In genomic region chr17:47925988-47926387, GRCm38 (mm10) we compare ENCODE assay signal across 8 mouse cellular contexts. TPM values are rescaled to one million over a fixed set of nuclear protein-coding genes. Genes with fewer than 3 reads are reported as not detected.
A peak's percentile ranks its signal among the peaks of the same experiment; 100 is the strongest.
DNase-seq lines count a peak whose midpoint lies in the region; ATAC-seq and TF ChIP-seq lines count a peak whose summit lies in the region.

No protein-coding gene starts in this region.

- no peak overlapping the region for H3K9ac ChIP-seq in heart, embryonic 11.5 days (ENCODE audit: low read depth, low read length)
- H3K9ac ChIP-seq in liver, adult 2 months (ENCODE audit: low read depth, low read length) = no peak overlapping the region
- H3K9ac ChIP-seq in stomach, postnatal 0 days (ENCODE audit: low read length) = no peak overlapping the region

- peaks cover 20% of the 10 kb centered on the region for H3K4me1 ChIP-seq in heart, embryonic 11.5 days (ENCODE audit: control insufficient read depth, insufficient read depth, low read length)
- H3K4me1 ChIP-seq in liver, adult 2 months (ENCODE audit: control insufficient read depth, insufficient read depth, low read length) = peaks cover 6% of the 10 kb centered on the region
- H3K4me1 ChIP-seq in stomach, postnatal 0 days (replicated peaks; ENCODE audit: control insufficient read depth, insufficient read depth) = 0 out of 2 replicates have a peak, but pooled peaks cover 3% of the 10 kb centered on the region

- TF ChIP-seq EP300 in stomach, postnatal 0 days (optimal IDR thresholded peaks at IDR 0.05) = no peak

- H3K9me3 ChIP-seq in heart, embryonic 11.5 days (replicated peaks; ENCODE audit: control insufficient read depth, low read length) = no peaks in the 10 kb centered on the region
- H3K9me3 ChIP-seq in stomach, postnatal 0 days (ENCODE audit: control insufficient read depth, low read length) = no peaks in the 10 kb centered on the region

- no peak for TF ChIP-seq POLR2A in liver, adult 2 months (IDR thresholded peaks at IDR 0.05; ENCODE audit: extremely low read depth, insufficient read depth, low read length)

- H3K4me3 ChIP-seq in heart, embryonic 11.5 days (ENCODE audit: low read depth, low read length) = peak overlapping the region; percentile 93; the same call in 1 of the 2 replicates
- no peak overlapping the region for H3K4me3 ChIP-seq in liver, adult 2 months (ENCODE audit: insufficient read depth, low read depth, low read length)
- H3K4me3 ChIP-seq in stomach, postnatal 0 days (ENCODE audit: low read depth, low read length) = no peak overlapping the region

- H3K27me3 ChIP-seq in heart, embryonic 11.5 days (ENCODE audit: control insufficient read depth, insufficient read depth, low read length) = no peaks in the 10 kb centered on the region
- H3K27me3 ChIP-seq in liver, adult 2 months (ENCODE audit: control insufficient read depth, insufficient read depth, low read length) = no peaks in the 10 kb centered on the region
- H3K27me3 ChIP-seq in stomach, postnatal 0 days (ENCODE audit: control insufficient read depth, insufficient read depth, low read length) = no peaks in the 10 kb centered on the region

- H3K79me2 ChIP-seq in liver, adult 2 months (ENCODE audit: control insufficient read depth, insufficient read depth, low read length) = peaks cover 7% of the 10 kb centered on the region; the same call in 1 of the 2 replicates

- no peak overlapping the region for H3K27ac ChIP-seq in heart, embryonic 11.5 days (ENCODE audit: low read depth, low read length)
- no peak overlapping the region for H3K27ac ChIP-seq in liver, adult 2 months (replicated peaks; ENCODE audit: insufficient read depth, low read depth, low read length)
- H3K27ac ChIP-seq in stomach, postnatal 0 days (replicated peaks) = no peak overlapping the region

- peak overlapping the region; percentile 97 for H3K4me2 ChIP-seq in heart, embryonic 11.5 days
- H3K4me2 ChIP-seq in stomach, postnatal 0 days (replicated peaks; ENCODE audit: low read depth) = peak overlapping the region; percentile 90; the same call in 1 of the 2 replicates

- 32% methylated on average over 10 of the region's 10 CpGs for WGBS in heart, embryonic 11.5 days (ENCODE audit: insufficient replicate concordance)
- 26% methylated on average over 10 of the region's 10 CpGs for WGBS in liver, adult 2 months
- WGBS in stomach, postnatal 0 days = 43% methylated on average over 10 of the region's 10 CpGs

- no peaks in the 10 kb centered on the region for H3K36me3 ChIP-seq in heart, embryonic 11.5 days (ENCODE audit: control insufficient read depth, insufficient read depth, low read length)
- no peaks in the 10 kb centered on the region for H3K36me3 ChIP-seq in liver, adult 2 months (ENCODE audit: control insufficient read depth, insufficient read depth, low read length)
- no peaks in the 10 kb centered on the region for H3K36me3 ChIP-seq in stomach, postnatal 0 days (ENCODE audit: control insufficient read depth, insufficient read depth, low read length)

- no peak for TF ChIP-seq CTCF in liver, adult 2 months (IDR thresholded peaks at IDR 0.05; ENCODE audit: low read depth, low read length)
- TF ChIP-seq CTCF in stomach, postnatal 0 days (IDR thresholded peaks at IDR 0.05; ENCODE audit: low read depth) = no peak

- no peak for ATAC-seq in heart, embryonic 11.5 days (replicated peaks; ENCODE audit: insufficient number of reproducible peaks, low FRiP score, low TSS enrichment)
- no peak for ATAC-seq in stomach, postnatal 0 days (ENCODE audit: low FRiP score, low TSS enrichment)

- DNase-seq in heart, adult 18-20 months = no peak
- peak; percentile 16 for DNase-seq in urinary bladder, postnatal 14 days (ENCODE audit: low spot score)
- DNase-seq in urinary bladder, adult 2 months (ENCODE audit: low spot score) = no peak
- peak; percentile 74 for DNase-seq in liver, adult 2 months (ENCODE audit: extremely low read depth, low read depth, low spot score)
- DNase-seq in stomach, postnatal 0 days (ENCODE audit: low spot score) = peak; percentile 68
- DNase-seq in adrenal gland, postnatal 14 days = no peak
- DNase-seq in frontal cortex, adult 2 months (ENCODE audit: extremely low spot score in 1 of 2, low spot score in 1 of 2) = no peak

RNA-seq across cellular contexts. Expression of gene Foxp4, which starts 1.5 kb away (rescaled TPM):
- 15.6 and 21.1 TPM in 2 replicates for polyA plus RNA-seq in heart, embryonic 11.5 days (2014; fragmentation: Nextera tagmentation; extraction: Ambion mirVana)
- total RNA-seq in heart, adult 18-20 months (2021) = 10 to 100 TPM in 1 of 2 experiments, 1 to 10 TPM in 1; 8.5 to 12.2 TPM
- polyA plus RNA-seq in urinary bladder, adult 2 months (2012; rRNA removed) = 23.6 and 36.5 TPM in 2 replicates
- 2.0 and 4.1 TPM in 2 replicates for total RNA-seq in liver, adult 2 months (2014; rRNA removed)
- 18.5 and 24.6 TPM in 2 replicates for polyA plus RNA-seq in liver, adult 2 months (2012; rRNA removed)
- polyA plus RNA-seq in stomach, postnatal 0 days (2015; fragmentation: Nextera tagmentation; extraction: Ambion mirVana) = 14.6 and 17.9 TPM in 2 replicates
- total RNA-seq in adrenal gland, postnatal 14 days (2021) = 20.6 and 28.1 TPM in 2 replicates
- 41.7 and 50.1 TPM in 2 replicates for polyA plus RNA-seq in frontal cortex, adult 2 months (2012; rRNA removed)

Comparison
In these comparisons a context has a peak if more than half of its experiments do, and no peak if none do; other contexts are left out.
1. DNase-seq: peak in urinary bladder, postnatal 14 days (single experiment), liver, adult 2 months (single experiment) and stomach, postnatal 0 days (single experiment); none in heart, adult 18-20 months (0 of 2), urinary bladder, adult 2 months (single experiment), adrenal gland, postnatal 14 days (single experiment) and frontal cortex, adult 2 months (0 of 2).